ENCODE assay signal across 22 mouse cellular contexts in the genomic region with DNA sequence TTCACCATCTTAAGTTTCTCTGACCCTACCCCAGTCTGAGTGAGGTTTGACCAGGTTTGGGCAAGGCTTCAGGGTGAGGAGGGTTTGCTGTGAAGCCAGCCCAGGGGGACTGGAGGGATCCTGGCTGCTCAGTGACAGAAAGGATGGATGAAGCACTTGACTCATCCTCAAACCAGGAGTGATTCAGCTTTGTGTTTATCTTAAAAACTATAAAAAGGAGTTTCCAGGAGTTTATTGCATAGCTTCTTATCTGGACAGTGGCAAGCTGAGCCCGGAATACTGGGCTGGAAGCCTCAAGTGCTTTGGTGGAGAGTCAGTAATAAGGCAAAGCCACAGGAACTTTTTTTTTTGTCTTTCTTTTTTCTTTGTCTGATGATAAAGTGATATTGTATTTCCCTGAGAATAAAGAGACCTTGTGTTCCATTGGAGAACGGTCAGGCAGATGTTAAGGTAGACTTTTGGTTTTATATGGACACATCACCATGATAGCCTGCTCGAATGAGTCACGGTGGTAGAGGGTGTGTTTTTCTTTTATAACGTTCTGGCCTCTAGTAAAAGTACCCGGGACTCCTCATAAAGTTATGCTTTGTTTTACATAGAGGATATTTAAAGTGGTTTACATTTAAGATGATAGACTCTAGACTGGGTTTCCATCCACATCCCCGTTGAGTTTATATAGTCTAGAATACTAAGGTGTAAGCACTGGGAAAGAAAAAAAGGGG. TPM values are rescaled to one million over a fixed set of nuclear protein-coding genes. Genes with fewer than 3 reads are reported as not detected.
DNase-seq lines count a peak whose midpoint lies in the region; ATAC-seq and TF ChIP-seq lines count a peak whose summit lies in the region.
"Had no signal": no experiment of that assay in that cellular context is flagged by ENCODE, and none has a peak within 500 bp of the region (broad histone marks: within the 10 kb centered on the region; RNA-seq: fewer than 3 reads in every experiment).

No protein-coding gene starts in this region.

- in situ Hi-C loops in Patski (cut with MboI; ENCODE audit: low pct_unique_long_range_greater_than_20kb): loop anchor here (25.0 kb wide), 1 partner anchor 1336 kb away; no protein-coding TSS in a partner anchor

- CTCF ChIA-PET in Patski (lab: Charles Lee): interaction anchor here (1.4 kb wide), 1 partner anchor 26 kb away, joined by 4 read pairs; no protein-coding TSS in a partner anchor

- no peak overlapping the region for H3K4me3 ChIP-seq in C2C12 (ENCODE audit: insufficient read depth, poor library complexity, severe bottlenecking)
- H3K4me3 ChIP-seq in intestine, embryonic 16.5 days (ENCODE audit: low read length): no peak overlapping the region
- no peak overlapping the region for H3K4me3 ChIP-seq in small intestine, adult 2 months (ENCODE audit: low read depth, low read length)
- no peak overlapping the region for H3K4me3 ChIP-seq in limb, embryonic 10.5 days
- H3K4me3 ChIP-seq: embryonic facial prominence, embryonic 13.5 days; forebrain, embryonic 10.5 days; heart, adult 2 months; heart, embryonic 15.5 days; hindbrain, embryonic 12.5 days had no signal

- H3K27me3 ChIP-seq in C2C12 (ENCODE audit: control insufficient read depth, insufficient read depth, insufficient read length): no peaks in the 10 kb centered on the region
- no peaks in the 10 kb centered on the region for H3K27me3 ChIP-seq in Patski
- no peaks in the 10 kb centered on the region for H3K27me3 ChIP-seq in intestine, embryonic 16.5 days (replicated peaks; ENCODE audit: control insufficient read depth, insufficient read depth, low read length)
- no peaks in the 10 kb centered on the region for H3K27me3 ChIP-seq in small intestine, adult 2 months (ENCODE audit: control insufficient read depth, insufficient read depth, low read length)
- no peaks in the 10 kb centered on the region for H3K27me3 ChIP-seq in limb, embryonic 10.5 days (ENCODE audit: low read depth, poor library complexity, severe bottlenecking)
- H3K27me3 ChIP-seq: CH12.LX; embryonic facial prominence, embryonic 13.5 days; hindbrain, embryonic 12.5 days had no signal

- TF ChIP-seq CTCF in C2C12 (IDR thresholded peaks at IDR 0.05; ENCODE audit: control insufficient read depth, insufficient read depth, insufficient read length) (no peak), Patski (IDR thresholded peaks at IDR 0.05) (no peak)
- TF ChIP-seq CTCF in small intestine, adult 2 months (IDR thresholded peaks at IDR 0.05; ENCODE audit: extremely low read depth, insufficient read length, insufficient replicate concordance, low read depth, low read length): no peak

- WGBS in intestine, embryonic 16.5 days: 29% methylated on average over 7 of the region's 7 CpGs
- WGBS in small intestine, adult 2 months: 23% methylated on average over 7 of the region's 7 CpGs
- WGBS in limb, embryonic 10.5 days: 82% methylated on average over 7 of the region's 7 CpGs

- no peak for DNase-seq in Patski (ENCODE audit: low read depth, low spot score)
- DNase-seq in yolk sac, embryonic 10.5 days (ENCODE audit: low spot score): no peak
- no peak for DNase-seq in heart, postnatal 10 days
- no peak for DNase-seq in limb, embryonic 10.5 days (ENCODE audit: low spot score)
- DNase-seq in gastrocnemius, postnatal 36 days: no peak
- DNase-seq: adrenal gland, postnatal 14 days; cerebellum, adult 18-20 months; cerebellum, adult 9-11 months; cerebellum, postnatal 36 days; heart, adult 2 months; kidney, adult 11 months had no signal

- peaks cover 78% of the 10 kb centered on the region for H3K79me3 ChIP-seq in C2C12 (ENCODE audit: low read depth)

- peak; percentile 49 for ATAC-seq in Patski
- peak; percentile 80 for ATAC-seq in intestine, embryonic 16.5 days
- ATAC-seq: forebrain, embryonic 14.5 days; hindbrain, postnatal 0 days had no signal

- no peak for TF ChIP-seq POLR2A in small intestine, adult 2 months (IDR thresholded peaks at IDR 0.05; ENCODE audit: low read depth, low read length)

- intact Hi-C loops in heart, postnatal 10 days (cut with DNase I): no loop called here
- intact Hi-C loops in gastrocnemius, postnatal 36 days (cut with DNase I): no loop called here

- peaks cover 87% of the 10 kb centered on the region for H3K79me2 ChIP-seq in C2C12 (ENCODE audit: control insufficient read depth, insufficient read depth)

- H3K9me3 ChIP-seq in intestine, embryonic 16.5 days (ENCODE audit: control insufficient read depth, low read length): no peaks in the 10 kb centered on the region
- H3K9me3 ChIP-seq in limb, embryonic 10.5 days (replicated peaks): no peaks in the 10 kb centered on the region
- H3K9me3 ChIP-seq: embryonic facial prominence, embryonic 13.5 days; forebrain, embryonic 10.5 days; heart, embryonic 15.5 days; hindbrain, embryonic 12.5 days had no signal

- peaks cover 29% of the 10 kb centered on the region for H3K4me1 ChIP-seq in intestine, embryonic 16.5 days (ENCODE audit: control insufficient read depth, insufficient read depth, low read length)
- H3K4me1 ChIP-seq in small intestine, adult 2 months (ENCODE audit: control insufficient read depth, insufficient read depth, insufficient read length, low read length): peaks cover 11% of the 10 kb centered on the region; the same call in 1 of the 2 replicates
- H3K4me1 ChIP-seq in limb, embryonic 10.5 days: peaks cover 3% of the 10 kb centered on the region; the same call in 1 of the 2 replicates

- H3K9ac ChIP-seq in intestine, embryonic 16.5 days (ENCODE audit: low read depth, low read length): no peak overlapping the region
- H3K9ac ChIP-seq: embryonic facial prominence, embryonic 13.5 days; heart, embryonic 15.5 days; hindbrain, embryonic 12.5 days had no signal

- no peak overlapping the region for H3ac ChIP-seq in C2C12 (ENCODE audit: control insufficient read depth, insufficient read length, low read depth)

- peaks cover 38% of the 10 kb centered on the region for H3K36me3 ChIP-seq in C2C12 (ENCODE audit: control insufficient read depth, insufficient read depth)
- H3K36me3 ChIP-seq in intestine, embryonic 16.5 days (ENCODE audit: control insufficient read depth, insufficient read depth, low read length): no peaks in the 10 kb centered on the region
- no peaks in the 10 kb centered on the region for H3K36me3 ChIP-seq in small intestine, adult 2 months (ENCODE audit: control insufficient read depth, insufficient read depth, low read length)
- peaks cover 5% of the 10 kb centered on the region; the same call in 1 of the 2 replicates for H3K36me3 ChIP-seq in limb, embryonic 10.5 days
- H3K36me3 ChIP-seq: embryonic facial prominence, embryonic 13.5 days; forebrain, embryonic 10.5 days; heart, embryonic 15.5 days; hindbrain, embryonic 12.5 days had no signal

- H3K4me2 ChIP-seq in intestine, embryonic 16.5 days (ENCODE audit: low read depth, low read length): no peak overlapping the region
- H3K4me2 ChIP-seq: embryonic facial prominence, embryonic 13.5 days; heart, embryonic 11.5 days; heart, embryonic 15.5 days; hindbrain, embryonic 12.5 days had no signal

- H3K27ac ChIP-seq in intestine, embryonic 16.5 days (ENCODE audit: low read length): no peak overlapping the region
- H3K27ac ChIP-seq in small intestine, adult 2 months (ENCODE audit: insufficient read depth, low read depth, low read length): peak overlapping the region; percentile 32; the same call in 1 of the 2 replicates
- no peak overlapping the region for H3K27ac ChIP-seq in limb, embryonic 10.5 days
- H3K27ac ChIP-seq: embryonic facial prominence, embryonic 13.5 days; forebrain, embryonic 10.5 days; heart, adult 2 months; heart, embryonic 15.5 days; hindbrain, embryonic 12.5 days; hindbrain, postnatal 0 days had no signal

- POLR2A ChIA-PET in Patski (lab: Charles Lee): interaction anchor here (1.4 kb wide), 1 partner anchor 15 kb away, joined by 4 read pairs; no protein-coding TSS in a partner anchor

TF ChIP-seq in C2C12, 6 proteins besides CTCF, POLR2A, EP300 and RAD21:
- no peak for TF ChIP-seq MYOG (IDR thresholded peaks at IDR 0.05; ENCODE audit: control insufficient read depth, extremely low read depth, insufficient read length)
- peak; percentile 7 for TF ChIP-seq MYOD1 (IDR thresholded peaks at IDR 0.05; ENCODE audit: control insufficient read depth, insufficient read length, low read depth)
- peak; percentile 63 for TF ChIP-seq FOSL1 (IDR thresholded peaks at IDR 0.05; ENCODE audit: insufficient read depth, low read length, poor library complexity, severe bottlenecking)
- TF ChIP-seq CEBPB (IDR thresholded peaks at IDR 0.05; ENCODE audit: low read depth): peak; percentile 39

RNA-seq across cellular contexts. Expression of gene Tes, which starts 8.0 kb away (rescaled TPM):
- polyA plus RNA-seq in C2C12 (2012; fragmentation: generic; extraction: Trizol) (112 TPM), Patski (2021) (104 TPM)
- polyA plus RNA-seq in intestine, embryonic 16.5 days (2015; fragmentation: Nextera tagmentation; extraction: Ambion mirVana): 90.1 and 97.0 TPM in 2 replicates
- polyA plus RNA-seq in small intestine, adult 2 months (2012; rRNA removed): 39.8 and 107 TPM in 2 replicates
- total RNA-seq in heart, postnatal 10 days (2021): 1 to 10 TPM; 7.8 to 8.5 TPM
- polyA plus RNA-seq in limb, embryonic 10.5 days (2016; fragmentation: Nextera tagmentation; extraction: Ambion mirVana): 62.9 and 94.2 TPM in 2 replicates
- total RNA-seq in gastrocnemius, postnatal 36 days (2021): 1 to 10 TPM; 1.2 to 1.6 TPM
- total RNA-seq: CH12.LX had no signal
